9 mouse cellular contexts compared by ENCODE assay signal in genomic region chr5:51591537-51592154, GRCm38 (mm10). TPM values are rescaled to one million over a fixed set of nuclear protein-coding genes. Genes with fewer than 3 reads are reported as not detected.
DNase-seq lines count a peak whose midpoint lies in the region; ATAC-seq lines count a peak whose summit lies in the region.
"Had no signal": no experiment of that assay in that cellular context is flagged by ENCODE, and none has a peak within 500 bp of the region (broad histone marks: within the 10 kb centered on the region; RNA-seq: fewer than 3 reads in every experiment).

No protein-coding gene starts in this region.

- no peaks in the 10 kb centered on the region for H3K9me3 ChIP-seq in heart, embryonic 10.5 days
- no peaks in the 10 kb centered on the region for H3K9me3 ChIP-seq in midbrain, embryonic 15.5 days
- H3K9me3 ChIP-seq: hindbrain, embryonic 10.5 days had no signal

- no peak for ATAC-seq in midbrain, embryonic 15.5 days (replicated peaks)

- no peak overlapping the region for H3K9ac ChIP-seq in midbrain, embryonic 15.5 days

- 11% methylated on average over 11 of the region's 11 CpGs for WGBS in heart, embryonic 10.5 days
- WGBS in midbrain, embryonic 15.5 days: 49% methylated on average over 11 of the region's 11 CpGs

- no peak overlapping the region for H3K4me2 ChIP-seq in midbrain, embryonic 15.5 days

- H3K27me3 ChIP-seq in heart, embryonic 10.5 days (ENCODE audit: insufficient read depth, poor library complexity, severe bottlenecking): no peaks in the 10 kb centered on the region
- H3K27me3 ChIP-seq in midbrain, embryonic 15.5 days (replicated peaks): no peaks in the 10 kb centered on the region

- H3K36me3 ChIP-seq in heart, embryonic 10.5 days: no peaks in the 10 kb centered on the region
- H3K36me3 ChIP-seq in midbrain, embryonic 15.5 days (replicated peaks): no peaks in the 10 kb centered on the region
- H3K36me3 ChIP-seq: hindbrain, embryonic 10.5 days had no signal

- peak; percentile 46 for DNase-seq in embryo, embryonic 10 days (ENCODE audit: low spot score)
- peak; percentile 75 for DNase-seq in heart, embryonic 10.5 days (ENCODE audit: low spot score)
- DNase-seq in kidney, postnatal 10 days: peak; percentile 66
- peak; percentile 10 for DNase-seq in lung, postnatal 14 days
- DNase-seq in thymus, postnatal 4 days: no peak
- DNase-seq in layer of hippocampus, postnatal 14 days (ENCODE audit: low spot score in 2 of 2): no peak
- DNase-seq: right cerebral cortex, postnatal 14 days had no signal

- no peak overlapping the region; the same call in 1 of the 2 replicates for H3K4me3 ChIP-seq in heart, embryonic 10.5 days
- no peak overlapping the region for H3K4me3 ChIP-seq in midbrain, embryonic 15.5 days
- H3K4me3 ChIP-seq: hindbrain, embryonic 10.5 days had no signal

- peaks cover 31% of the 10 kb centered on the region for H3K4me1 ChIP-seq in heart, embryonic 10.5 days
- H3K4me1 ChIP-seq in midbrain, embryonic 15.5 days: 0 out of 2 replicates have a peak, but pooled peaks cover 5% of the 10 kb centered on the region

- peak overlapping the region; percentile 82 for H3K27ac ChIP-seq in heart, embryonic 10.5 days
- H3K27ac ChIP-seq in midbrain, embryonic 15.5 days: no peak overlapping the region
- H3K27ac ChIP-seq: hindbrain, embryonic 10.5 days had no signal

RNA-seq across cellular contexts. Expression of gene Ppargc1a, which starts 24.1 kb away (rescaled TPM):
- 21.2 and 39.8 TPM in 2 replicates for polyA plus RNA-seq in heart, embryonic 10.5 days (2016; fragmentation: Nextera tagmentation; extraction: Ambion mirVana)
- 16.7 and 17.2 TPM in 2 replicates for polyA plus RNA-seq in midbrain, embryonic 15.5 days (2015; fragmentation: Nextera tagmentation; extraction: Ambion mirVana)
- total RNA-seq in layer of hippocampus, postnatal 14 days (2021): 10 to 100 TPM; 41.9 to 50.1 TPM

Comparison
In these comparisons a context has a peak if more than half of its experiments do, and no peak if none do; other contexts are left out.
1. DNase-seq: peak in embryo, embryonic 10 days (single experiment), heart, embryonic 10.5 days (single experiment), kidney, postnatal 10 days (single experiment) and lung, postnatal 14 days (single experiment); none in thymus, postnatal 4 days (single experiment) and layer of hippocampus, postnatal 14 days (0 of 2).